Mouse (Mus musculus) lung, adult 2 months (tissue): ENCODE data around the gene Trpm4. TPM values are rescaled to one million over a fixed set of nuclear protein-coding genes. Genes with fewer than 3 reads are reported as not detected.

Experiments
- DNase-seq: peaks from one replicate; pipeline ENCODE4 v3.0.0; 2022
- H3K4me1 ChIP-seq: fragments of 200-500 bp; 2 replicates; pipeline ENCODE4 v1.6.1; 2011; ENCODE audit warnings: low read length; ENCODE audit not compliant: control insufficient read depth, insufficient read depth
- H3K4me3 ChIP-seq: fragments of 200-500 bp; replicated peaks from 2 replicates; pipeline ENCODE3; 2011; ENCODE audit warnings: low read depth, mild to moderate bottlenecking, control low read depth, low read length; ENCODE audit errors: extremely low read depth
- CTCF ChIP-seq: fragments of 200-500 bp; IDR thresholded peaks from 2 replicates; pipeline ENCODE4 v1.5.1; 2011; ENCODE audit warnings: mild to moderate bottlenecking, low read length, control low read depth; ENCODE audit not compliant: insufficient read depth
- POLR2A ChIP-seq: fragments of 200-500 bp; IDR thresholded peaks from 2 replicates; pipeline ENCODE4 v1.6.1; 2011; ENCODE audit warnings: low read depth, mild to moderate bottlenecking, control low read depth, low read length, borderline replicate concordance; ENCODE audit errors: extremely low read depth
- WGBS: fragments of 180-500 bp; shearing (Covaris S2); methylation state at CpG from one replicate; pipeline ENCODE4 v1.1.7; 2018; 5-methylcytosine and 5-hydroxymethylcytosine counted together
- polyA plus RNA-seq: library from polyadenylated mRNA; depleted of rRNA; stranded (reverse); fragments of >200 nt; gene quantifications from 2 replicates; pipeline ENCODE4 v1.2.3, GENCODE M21; 2012

The Trpm4 gene
- polyA plus RNA-seq, 1 experiment = 44.8 TPM

GRCm38 (mm10) chr7:45338161-45338911 is 4.8 kb upstream of the Trpm4 start:
- no peak overlapping the region for H3K4me3 ChIP-seq
- DNase-seq = peak; percentile 60
- TF ChIP-seq CTCF (no peak), POLR2A (no peak)

GRCm38 (mm10) chr7:45337469-45337868 is 3.9 kb upstream of the Trpm4 start:
- TF ChIP-seq POLR2A (no peak), CTCF (no peak)
- Histone ChIP-seq H3K4me1 (peaks cover 15% of the 10 kb centered on the region), H3K4me3 (no peak overlapping the region)
- WGBS = 23% methylated on average over 4 of the region's 4 CpGs
- no peak for DNase-seq

More at GRCm38 (mm10) chr7:45338161-45338911, 4.8 kb upstream of the Trpm4 start:
- WGBS = 8% methylated on average over 14 of the region's 14 CpGs
- peaks cover 15% of the 10 kb centered on the region for H3K4me1 ChIP-seq

- no peak for DNase-seq
- no peak overlapping the region for H3K4me3 ChIP-seq
- WGBS = 81% methylated on average over 4 of the region's 4 CpGs
- no peak for TF ChIP-seq POLR2A
- TF ChIP-seq CTCF = no peak
- H3K4me1 ChIP-seq = peaks cover 16% of the 10 kb centered on the region
These were observed 2.7 kb upstream of the Trpm4 start for GRCm38 (mm10) chr7:45336319-45336718.

- DNase-seq = no peak
- no peak within 1 kb of the TSS for H3K4me3 ChIP-seq
- peaks cover 6% of the 10 kb centered on the region for H3K4me1 ChIP-seq
- no peak for TF ChIP-seq POLR2A
- TF ChIP-seq CTCF = no peak
- WGBS = 35% methylated on average over 5 of the region's 5 CpGs
These were observed 1.5 kb upstream of the Trpm4 start, which contains the start of gene Hrc for GRCm38 (mm10) chr7:45335056-45335455. Hrc (plus strand) TSS chr7:45335290.

GRCm38 (mm10) chr7:45334605-45335004 is 1.0 kb upstream of the Trpm4 start:
- no peak for TF ChIP-seq CTCF
- TF ChIP-seq POLR2A = no peak
- DNase-seq = no peak

GRCm38 (mm10) chr7:45332685-45333425 is 725 bp downstream of the Trpm4 start:
- H3K4me1 ChIP-seq = peaks cover 3% of the 10 kb centered on the region
- peak overlapping the region; percentile 77 for H3K4me3 ChIP-seq
- WGBS = 2% methylated on average over 22 of the region's 22 CpGs
- TF ChIP-seq CTCF (no peak), POLR2A (peak; percentile 31; the same call in 1 of the 2 replicates)
- DNase-seq = no peak

More at GRCm38 (mm10) chr7:45334605-45335004, 1.0 kb upstream of the Trpm4 start:
- peaks cover 3% of the 10 kb centered on the region for H3K4me1 ChIP-seq
- no peak overlapping the region for H3K4me3 ChIP-seq
- 55% methylated on average over 3 of the region's 3 CpGs for WGBS

GRCm38 (mm10) chr7:45331502-45331901 is 2.1 kb downstream of the Trpm4 start:
- Histone ChIP-seq H3K4me3 (no peak overlapping the region), H3K4me1 (peaks cover 3% of the 10 kb centered on the region)
- TF ChIP-seq POLR2A (no peak), CTCF (peak; percentile 34)
- 81% methylated on average over 6 of the region's 6 CpGs for WGBS
- DNase-seq = no peak

- WGBS = 88% methylated on average over 13 of the region's 13 CpGs
These were observed 4.6 kb downstream of the Trpm4 start for GRCm38 (mm10) chr7:45328841-45329475.

GRCm38 (mm10) chr7:45325800-45326199 is 7.8 kb downstream of the Trpm4 start:
- no peaks in the 10 kb centered on the region for H3K4me1 ChIP-seq
- no peak for DNase-seq
- TF ChIP-seq POLR2A (no peak), CTCF (peak; percentile 11; the same call in 1 of the 2 replicates)

More at GRCm38 (mm10) chr7:45328841-45329475, 4.6 kb downstream of the Trpm4 start:
- DNase-seq = no peak
- TF ChIP-seq POLR2A (no peak), CTCF (no peak)
- H3K4me1 ChIP-seq = peaks cover 3% of the 10 kb centered on the region
- no peak overlapping the region for H3K4me3 ChIP-seq

GRCm38 (mm10) chr7:45323069-45323468 is 10.5 kb downstream of the Trpm4 start:
- no peak for TF ChIP-seq CTCF
- no peak overlapping the region for H3K4me3 ChIP-seq
- WGBS = 93% methylated on average over 5 of the region's 5 CpGs

More at GRCm38 (mm10) chr7:45325800-45326199, 7.8 kb downstream of the Trpm4 start:
- no peak overlapping the region for H3K4me3 ChIP-seq

More at GRCm38 (mm10) chr7:45323069-45323468, 10.5 kb downstream of the Trpm4 start:
- DNase-seq = no peak
- no peaks in the 10 kb centered on the region for H3K4me1 ChIP-seq
